Mouse (Mus musculus): Measurements from ENCODE around the gene Cnnm2. TPM values are rescaled to one million over a fixed set of nuclear protein-coding genes. Genes with fewer than 3 reads are reported as not detected.

Gene Cnnm2
- polyA plus RNA-seq, 1 experiment from 2014 or later, result 2.0 TPM

- H3K4me1 ChIP-seq (replicated peaks; ENCODE audit: control insufficient read depth, insufficient read depth), result no peaks in the 10 kb centered on the region
- no peak overlapping the region for H3K27ac ChIP-seq (replicated peaks)
- DNase-seq (ENCODE audit: low spot score), result no peak
- H3K27me3 ChIP-seq (ENCODE audit: control insufficient read depth, insufficient read depth, low read length), result no peaks in the 10 kb centered on the region
- no peaks in the 10 kb centered on the region for H3K36me3 ChIP-seq (ENCODE audit: control insufficient read depth, insufficient read depth, low read length)
- H3K4me3 ChIP-seq (ENCODE audit: low read depth, low read length), result no peak overlapping the region
- no peaks in the 10 kb centered on the region for H3K9me3 ChIP-seq (ENCODE audit: control insufficient read depth, low read length)
- H3K9ac ChIP-seq (ENCODE audit: low read length), result no peak overlapping the region
- H3K4me2 ChIP-seq (replicated peaks; ENCODE audit: low read depth), result no peak overlapping the region
- no peak for ATAC-seq (ENCODE audit: low FRiP score, low TSS enrichment)
- TF ChIP-seq CTCF (IDR thresholded peaks at IDR 0.05; ENCODE audit: low read depth), result no peak
- no peak for TF ChIP-seq EP300 (optimal IDR thresholded peaks at IDR 0.05)
Measured at GRCm38 (mm10) chr19:46905383-46905782, 144.0 kb downstream of the Cnnm2 start.

GRCm38 (mm10) chr19:46905971-46906370, 144.6 kb downstream of the Cnnm2 start:
- Histone ChIP-seq H3K4me3 (ENCODE audit: low read depth, low read length) (no peak overlapping the region), H3K4me2 (replicated peaks; ENCODE audit: low read depth) (no peak overlapping the region), H3K9ac (ENCODE audit: low read length) (no peak overlapping the region), H3K9me3 (ENCODE audit: control insufficient read depth, low read length) (no peaks in the 10 kb centered on the region), H3K27ac (replicated peaks) (no peak overlapping the region), H3K36me3 (ENCODE audit: control insufficient read depth, insufficient read depth, low read length) (no peaks in the 10 kb centered on the region), H3K4me1 (replicated peaks; ENCODE audit: control insufficient read depth, insufficient read depth) (no peaks in the 10 kb centered on the region), H3K27me3 (ENCODE audit: control insufficient read depth, insufficient read depth, low read length) (no peaks in the 10 kb centered on the region)
- TF ChIP-seq CTCF (IDR thresholded peaks at IDR 0.05; ENCODE audit: low read depth), result no peak
- no peak for TF ChIP-seq EP300 (optimal IDR thresholded peaks at IDR 0.05)
- ATAC-seq (ENCODE audit: low FRiP score, low TSS enrichment) (no peak), DNase-seq (ENCODE audit: low spot score) (no peak)
- WGBS, result 65% methylated on average over 4 of the region's 4 CpGs

- DNase-seq (ENCODE audit: low spot score), result no peak
- no peaks in the 10 kb centered on the region for H3K9me3 ChIP-seq (ENCODE audit: control insufficient read depth, low read length)
- H3K4me1 ChIP-seq (replicated peaks; ENCODE audit: control insufficient read depth, insufficient read depth), result no peaks in the 10 kb centered on the region
- no peak overlapping the region for H3K4me2 ChIP-seq (replicated peaks; ENCODE audit: low read depth)
- TF ChIP-seq CTCF (IDR thresholded peaks at IDR 0.05; ENCODE audit: low read depth) (no peak), EP300 (optimal IDR thresholded peaks at IDR 0.05) (no peak)
- WGBS, result 84% methylated on average over 5 of the region's 5 CpGs
- no peak overlapping the region for H3K9ac ChIP-seq (ENCODE audit: low read length)
- H3K4me3 ChIP-seq (ENCODE audit: low read depth, low read length), result no peak overlapping the region
- H3K27me3 ChIP-seq (ENCODE audit: control insufficient read depth, insufficient read depth, low read length), result no peaks in the 10 kb centered on the region
- H3K36me3 ChIP-seq (ENCODE audit: control insufficient read depth, insufficient read depth, low read length), result no peaks in the 10 kb centered on the region
- no peak overlapping the region for H3K27ac ChIP-seq (replicated peaks)
- no peak for ATAC-seq (ENCODE audit: low FRiP score, low TSS enrichment)
Measured at GRCm38 (mm10) chr19:46908207-46908606, 146.8 kb downstream of the Cnnm2 start.

- H3K9ac ChIP-seq (ENCODE audit: low read length), result no peak overlapping the region
- H3K4me3 ChIP-seq (ENCODE audit: low read depth, low read length), result no peak overlapping the region
- 64% methylated on average over 4 of the region's 4 CpGs for WGBS
- no peak for DNase-seq (ENCODE audit: low spot score)
- no peaks in the 10 kb centered on the region for H3K36me3 ChIP-seq (ENCODE audit: control insufficient read depth, insufficient read depth, low read length)
- H3K4me1 ChIP-seq (replicated peaks; ENCODE audit: control insufficient read depth, insufficient read depth), result no peaks in the 10 kb centered on the region
- no peak overlapping the region for H3K4me2 ChIP-seq (replicated peaks; ENCODE audit: low read depth)
- H3K27ac ChIP-seq (replicated peaks), result 0 out of 2 replicates have a peak overlapping the region, but pooled peaks have one; percentile 30
- H3K27me3 ChIP-seq (ENCODE audit: control insufficient read depth, insufficient read depth, low read length), result no peaks in the 10 kb centered on the region
- no peak for ATAC-seq (ENCODE audit: low FRiP score, low TSS enrichment)
- no peaks in the 10 kb centered on the region for H3K9me3 ChIP-seq (ENCODE audit: control insufficient read depth, low read length)
- no peak for TF ChIP-seq CTCF (IDR thresholded peaks at IDR 0.05; ENCODE audit: low read depth)
- TF ChIP-seq EP300 (optimal IDR thresholded peaks at IDR 0.05), result no peak
Measured at GRCm38 (mm10) chr19:46908977-46909376, 147.6 kb downstream of the Cnnm2 start.

GRCm38 (mm10) chr19:46911492-46911891, 150.1 kb downstream of the Cnnm2 start:
- DNase-seq (ENCODE audit: low spot score), result no peak
- H3K4me2 ChIP-seq (replicated peaks; ENCODE audit: low read depth), result no peak overlapping the region
- no peak for ATAC-seq (ENCODE audit: low FRiP score, low TSS enrichment)
- no peak overlapping the region for H3K9ac ChIP-seq (ENCODE audit: low read length)
- WGBS, result 70% methylated on average over 3 of the region's 3 CpGs
- H3K9me3 ChIP-seq (ENCODE audit: control insufficient read depth, low read length), result no peaks in the 10 kb centered on the region
- no peak overlapping the region for H3K27ac ChIP-seq (replicated peaks)
- no peaks in the 10 kb centered on the region for H3K4me1 ChIP-seq (replicated peaks; ENCODE audit: control insufficient read depth, insufficient read depth)
- TF ChIP-seq EP300 (optimal IDR thresholded peaks at IDR 0.05), result no peak
- H3K27me3 ChIP-seq (ENCODE audit: control insufficient read depth, insufficient read depth, low read length), result no peaks in the 10 kb centered on the region
- no peaks in the 10 kb centered on the region for H3K36me3 ChIP-seq (ENCODE audit: control insufficient read depth, insufficient read depth, low read length)
- no peak overlapping the region for H3K4me3 ChIP-seq (ENCODE audit: low read depth, low read length)

GRCm38 (mm10) chr19:46913626-46914025, 152.2 kb downstream of the Cnnm2 start:
- no peaks in the 10 kb centered on the region for H3K4me1 ChIP-seq (replicated peaks; ENCODE audit: control insufficient read depth, insufficient read depth)
- TF ChIP-seq EP300 (optimal IDR thresholded peaks at IDR 0.05) (no peak), CTCF (IDR thresholded peaks at IDR 0.05; ENCODE audit: low read depth) (no peak)
- 91% methylated on average over 11 of the region's 11 CpGs for WGBS
- H3K36me3 ChIP-seq (ENCODE audit: control insufficient read depth, insufficient read depth, low read length), result no peaks in the 10 kb centered on the region
- H3K27ac ChIP-seq (replicated peaks), result no peak overlapping the region
- DNase-seq (ENCODE audit: low spot score), result no peak
- H3K4me2 ChIP-seq (replicated peaks; ENCODE audit: low read depth), result no peak overlapping the region
- H3K9ac ChIP-seq (ENCODE audit: low read length), result no peak overlapping the region
- ATAC-seq (ENCODE audit: low FRiP score, low TSS enrichment), result no peak
- no peak overlapping the region for H3K4me3 ChIP-seq (ENCODE audit: low read depth, low read length)
- no peaks in the 10 kb centered on the region for H3K9me3 ChIP-seq (ENCODE audit: control insufficient read depth, low read length)
- H3K27me3 ChIP-seq (ENCODE audit: control insufficient read depth, insufficient read depth, low read length), result no peaks in the 10 kb centered on the region

Measured in stomach, postnatal 0 days (tissue).